Mouse (Mus musculus) E14TG2a.4 (cell line): ENCODE measurements around the gene Trim66.

Experiments
- CTCF ChIP-seq: conservative IDR thresholded peaks from 2 replicates; pipeline ENCODE4 v1.5.1; 2014; ENCODE audit warnings: low read length
- NANOG ChIP-seq: IDR thresholded peaks from 2 replicates; pipeline ENCODE4 v1.6.1; 2014; ENCODE audit warnings: borderline replicate concordance, low read length, mixed read lengths

GRCm38 (mm10) chr7:109518838-109519696 is 11.1 kb upstream of the Trim66 start, which contains the start of gene Rpl27a:
- TF ChIP-seq CTCF: no peak
- no peak for TF ChIP-seq NANOG
